Mouse (Mus musculus) thymus, adult 2 months (tissue): ENCODE measurements around the gene Flt3l.

ENCODE experiments used
- CTCF ChIP-seq: fragments of 200-500 bp; IDR thresholded peaks from 2 replicates; pipeline ENCODE4 v1.5.1; 2012; ENCODE audit warnings: mild to moderate bottlenecking, control low read depth, low read length, moderate library complexity, borderline replicate concordance; ENCODE audit not compliant: control insufficient read depth, poor library complexity, insufficient read depth; ENCODE audit errors: extremely low read depth
- POLR2A ChIP-seq: fragments of 200-500 bp; IDR thresholded peaks from 2 replicates; pipeline ENCODE4 v1.6.1; 2012; ENCODE audit warnings: mild to moderate bottlenecking, low read length, control low read depth, moderate library complexity; ENCODE audit not compliant: control insufficient read depth, poor library complexity, insufficient read depth; ENCODE audit errors: extremely low read depth

DNA sequence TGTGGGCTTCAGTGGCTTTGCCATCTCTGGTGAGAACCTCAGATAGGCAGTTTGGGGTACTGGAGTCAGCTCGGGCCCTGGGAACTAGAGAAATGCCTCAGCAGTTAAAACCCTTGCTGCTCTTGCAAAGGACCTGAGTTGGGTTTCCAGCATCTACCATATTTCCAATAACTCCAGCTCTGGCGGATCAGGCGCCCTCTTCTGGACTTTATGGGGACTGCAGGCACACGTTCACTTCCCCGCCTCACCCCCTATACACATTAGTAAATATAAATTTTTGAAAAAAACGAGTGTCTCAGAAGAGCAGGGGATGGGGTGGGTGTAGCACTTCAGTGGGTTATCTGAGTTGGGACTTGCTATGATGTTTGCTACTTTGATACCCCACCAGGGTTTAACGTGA is 36.7 kb upstream of the Flt3l start:
- TF ChIP-seq POLR2A = no peak
- TF ChIP-seq CTCF = peak; percentile 49; the same call in 1 of the 2 replicates
